Mouse (Mus musculus): Measurements from ENCODE around the gene Ccdc158.

DNA sequence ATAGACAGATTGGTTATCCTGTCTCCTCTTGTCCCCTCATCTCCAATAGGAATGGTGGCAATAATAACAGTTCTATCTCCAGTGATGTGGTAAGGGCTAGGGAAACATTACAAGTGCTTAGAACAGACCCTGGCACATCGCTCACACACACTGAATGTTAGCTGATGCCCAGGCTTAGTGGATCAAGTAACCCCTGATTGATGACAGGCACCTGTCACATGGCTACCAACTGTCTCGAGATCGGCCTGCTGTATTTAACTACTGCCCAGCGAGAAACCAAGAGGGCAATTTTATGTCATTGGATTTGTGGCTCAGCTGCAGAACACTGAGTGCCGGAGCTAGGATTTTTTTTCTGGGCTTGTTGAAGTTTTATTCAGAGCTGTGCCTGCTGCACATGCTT, 80.0 kb downstream of the Ccdc158 start:
- TF ChIP-seq CTCF (IDR thresholded peaks at IDR 0.05; ENCODE audit: extremely low read depth, insufficient read depth, low read length) (no peak), POLR2A (IDR thresholded peaks at IDR 0.05; ENCODE audit: extremely low read depth, insufficient read depth, low read length) (no peak)

Data from cortical plate, adult 2 months (tissue).